Mouse (Mus musculus) G1E (cell line): ENCODE data around the gene Pou2f2.

Experiments used
- CTCF ChIP-seq: IDR thresholded peaks from 2 replicates; pipeline ENCODE4 v1.5.1; 2012; ENCODE audit warnings: low read depth, low read length, inconsistent platforms, mixed read lengths
- GATA1 ChIP-seq: IDR thresholded peaks from 2 replicates; pipeline ENCODE4 v1.6.1; 2012; ENCODE audit warnings: borderline replicate concordance, low read length, inconsistent platforms, mixed read lengths
- GATA2 ChIP-seq: IDR thresholded peaks from 2 replicates; pipeline ENCODE4 v1.6.1; 2012; ENCODE audit warnings: low read depth, low read length, inconsistent platforms, borderline replicate concordance
- POLR2AphosphoS5 ChIP-seq: IDR thresholded peaks from 2 replicates; pipeline ENCODE4 v1.6.1; 2012; ENCODE audit warnings: low read depth, low read length, inconsistent platforms; ENCODE audit not compliant: insufficient replicate concordance
- TAL1 ChIP-seq: conservative IDR thresholded peaks from 2 replicates; pipeline ENCODE4 v1.6.1; 2012; ENCODE audit warnings: low read depth, low read length, inconsistent platforms, mixed read lengths

DNA sequence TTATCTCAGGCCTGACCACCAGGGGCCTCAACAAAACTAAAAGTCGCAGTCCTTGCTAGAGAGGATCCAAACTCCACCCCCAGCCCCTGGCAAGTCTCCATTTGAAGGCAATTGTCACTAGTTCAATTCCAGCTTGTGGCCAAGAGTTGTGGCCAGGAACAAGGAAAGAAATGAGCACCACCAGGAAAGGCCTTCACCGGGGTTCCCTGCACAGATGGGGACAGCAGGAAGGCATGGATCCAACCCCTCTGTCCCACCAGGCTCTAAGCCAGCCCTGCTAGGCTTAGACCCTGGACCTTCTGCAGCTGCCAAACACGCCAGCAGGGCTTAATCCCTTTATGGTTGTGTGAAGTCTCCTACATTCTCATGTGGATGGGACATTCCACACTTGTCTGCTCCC lies 8.9 kb downstream of the Pou2f2 start:
- TF ChIP-seq CTCF (no peak), POLR2AphosphoS5 (no peak), GATA2 (no peak), GATA1 (no peak), TAL1 (no peak)
